Comparison of ENCODE assay signal across 22 mouse cellular contexts in the genomic region with DNA sequence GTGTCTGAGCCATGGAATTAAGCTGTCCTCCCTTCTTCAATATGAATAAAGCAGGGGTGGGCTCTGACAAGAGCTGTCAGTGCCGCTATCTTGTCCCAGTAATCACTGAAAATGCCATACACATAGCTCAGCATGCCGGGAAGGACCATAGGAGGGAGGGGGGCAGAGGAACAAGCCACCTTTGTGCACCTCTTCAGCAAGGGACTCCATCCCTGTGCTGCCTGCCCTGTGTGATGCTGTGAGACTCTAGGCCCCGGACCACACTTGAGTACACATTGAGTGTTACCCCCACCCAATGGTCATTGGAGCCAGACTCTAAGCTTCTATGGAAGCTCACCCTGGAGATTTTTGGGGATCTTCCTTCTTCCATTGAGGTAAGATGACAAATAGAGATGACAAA. TPM values are rescaled to one million over a fixed set of nuclear protein-coding genes. Genes with fewer than 3 reads are reported as not detected.
A peak's percentile ranks its signal among the peaks of the same experiment; 100 is the strongest.
DNase-seq lines count a peak whose midpoint lies in the region; ATAC-seq lines count a peak whose summit lies in the region.
"Had no signal": no experiment of that assay in that cellular context is flagged by ENCODE, and none has a peak within 500 bp of the region (broad histone marks: within the 10 kb centered on the region; RNA-seq: fewer than 3 reads in every experiment).

No protein-coding gene starts in this region.

- peak; percentile 90 for DNase-seq in heart, adult 11 months
- peak; percentile 41 for DNase-seq in intestine, embryonic 14.5 days (ENCODE audit: low spot score)
- DNase-seq in retina, postnatal 1 day = peak; percentile 24
- DNase-seq in retina, embryonic 14.5 days (ENCODE audit: low spot score) = no peak
- peak; percentile 23 for DNase-seq in limb, embryonic 10.5 days (ENCODE audit: low spot score)
- no peak for DNase-seq in cerebellum, postnatal 4 days (ENCODE audit: low spot score in 2 of 2)
- DNase-seq: adrenal gland, adult 2 months; adrenal gland, adult 8-10 months; adrenal gland, postnatal 10 days; adrenal gland, postnatal 14 days; adrenal gland, postnatal 25 days; adrenal gland, postnatal 36 days; B cell, adult 2 months; cerebellum, adult 11 months; cerebellum, adult 11-12 months had no signal

- ATAC-seq in heart, embryonic 12.5 days (ENCODE audit: insufficient number of reproducible peaks, low FRiP score) = no peak
- no peak for ATAC-seq in intestine, embryonic 14.5 days (replicated peaks; ENCODE audit: low FRiP score, low TSS enrichment, low read depth)
- no peak for ATAC-seq in intestine, embryonic 16.5 days
- ATAC-seq: activated CD4-positive, CD25-positive, alpha-beta regulatory T cell, adult 4 months; CD4-positive, CD25-positive, alpha-beta regulatory T cell, adult 4 months; Patski had no signal

- 0 out of 2 replicates have a peak, but pooled peaks cover 5% of the 10 kb centered on the region for H3K27me3 ChIP-seq in heart, embryonic 12.5 days (replicated peaks)
- no peaks in the 10 kb centered on the region for H3K27me3 ChIP-seq in intestine, embryonic 14.5 days (replicated peaks; ENCODE audit: control insufficient read depth, insufficient read depth, low read length)
- H3K27me3 ChIP-seq in intestine, embryonic 16.5 days (replicated peaks; ENCODE audit: control insufficient read depth, insufficient read depth, low read length) = no peaks in the 10 kb centered on the region
- peaks cover 39% of the 10 kb centered on the region for H3K27me3 ChIP-seq in limb, embryonic 10.5 days (ENCODE audit: low read depth, poor library complexity, severe bottlenecking)
- H3K27me3 ChIP-seq: CH12.LX, Patski had no signal

- H3K36me3 ChIP-seq in heart, embryonic 12.5 days = no peaks in the 10 kb centered on the region
- no peaks in the 10 kb centered on the region for H3K36me3 ChIP-seq in intestine, embryonic 14.5 days (ENCODE audit: control insufficient read depth, insufficient read depth, low read length)
- H3K36me3 ChIP-seq in intestine, embryonic 16.5 days (ENCODE audit: control insufficient read depth, insufficient read depth, low read length) = no peaks in the 10 kb centered on the region
- H3K36me3 ChIP-seq in limb, embryonic 10.5 days = no peaks in the 10 kb centered on the region
- H3K36me3 ChIP-seq: G1E had no signal

- H3K9ac ChIP-seq in heart, embryonic 12.5 days = no peak overlapping the region
- no peak overlapping the region for H3K9ac ChIP-seq in intestine, embryonic 14.5 days (ENCODE audit: low read length)
- H3K9ac ChIP-seq in intestine, embryonic 16.5 days (ENCODE audit: low read depth, low read length) = no peak overlapping the region

- H3K9me3 ChIP-seq in heart, embryonic 12.5 days (replicated peaks) = no peaks in the 10 kb centered on the region
- H3K9me3 ChIP-seq in intestine, embryonic 14.5 days (ENCODE audit: control insufficient read depth, low read length) = no peaks in the 10 kb centered on the region
- no peaks in the 10 kb centered on the region for H3K9me3 ChIP-seq in intestine, embryonic 16.5 days (ENCODE audit: control insufficient read depth, low read length)
- no peaks in the 10 kb centered on the region for H3K9me3 ChIP-seq in limb, embryonic 10.5 days (replicated peaks)

- no peak overlapping the region for H3K27ac ChIP-seq in heart, embryonic 12.5 days (ENCODE audit: poor library complexity, severe bottlenecking)
- H3K27ac ChIP-seq in intestine, embryonic 14.5 days (ENCODE audit: low read depth) = no peak overlapping the region
- no peak overlapping the region for H3K27ac ChIP-seq in intestine, embryonic 16.5 days (ENCODE audit: low read length)
- no peak overlapping the region for H3K27ac ChIP-seq in limb, embryonic 10.5 days

- peaks cover 18% of the 10 kb centered on the region for H3K4me1 ChIP-seq in heart, embryonic 12.5 days (replicated peaks)
- H3K4me1 ChIP-seq in intestine, embryonic 14.5 days (replicated peaks; ENCODE audit: control insufficient read depth, insufficient read depth, low read length) = peaks cover 5% of the 10 kb centered on the region; the same call in 1 of the 2 replicates
- peaks cover 6% of the 10 kb centered on the region; the same call in 1 of the 2 replicates for H3K4me1 ChIP-seq in intestine, embryonic 16.5 days (ENCODE audit: control insufficient read depth, insufficient read depth, low read length)
- H3K4me1 ChIP-seq in limb, embryonic 10.5 days = peaks cover 64% of the 10 kb centered on the region

- no peak overlapping the region for H3K4me3 ChIP-seq in heart, embryonic 12.5 days
- H3K4me3 ChIP-seq in intestine, embryonic 14.5 days (ENCODE audit: low read depth, low read length) = no peak overlapping the region
- no peak overlapping the region for H3K4me3 ChIP-seq in intestine, embryonic 16.5 days (ENCODE audit: low read length)
- H3K4me3 ChIP-seq in limb, embryonic 10.5 days = no peak overlapping the region

- WGBS in heart, embryonic 12.5 days = 74% methylated on average over 3 of the region's 3 CpGs
- WGBS in intestine, embryonic 14.5 days = 94% methylated on average over 3 of the region's 3 CpGs
- 90% methylated on average over 3 of the region's 3 CpGs for WGBS in intestine, embryonic 16.5 days
- 93% methylated on average over 3 of the region's 3 CpGs for WGBS in limb, embryonic 10.5 days

- no peak overlapping the region for H3K4me2 ChIP-seq in heart, embryonic 12.5 days
- no peak overlapping the region for H3K4me2 ChIP-seq in intestine, embryonic 14.5 days (ENCODE audit: low read length)
- no peak overlapping the region for H3K4me2 ChIP-seq in intestine, embryonic 16.5 days (ENCODE audit: low read depth, low read length)

RNA-seq across cellular contexts. Expression of gene Rpusd4, which starts 18.7 kb away (rescaled TPM):
- 22.1 and 24.4 TPM in 2 replicates for polyA plus RNA-seq in heart, embryonic 12.5 days (2016; fragmentation: Nextera tagmentation; extraction: Ambion mirVana)
- 29.1 and 37.1 TPM in 2 replicates for polyA plus RNA-seq in intestine, embryonic 14.5 days (2014; fragmentation: Nextera tagmentation; extraction: Ambion mirVana)
- polyA plus RNA-seq in intestine, embryonic 16.5 days (2015; fragmentation: Nextera tagmentation; extraction: Ambion mirVana) = 30.8 and 36.2 TPM in 2 replicates
- polyA plus RNA-seq in limb, embryonic 10.5 days (2016; fragmentation: Nextera tagmentation; extraction: Ambion mirVana) = 35.6 and 36.8 TPM in 2 replicates

RNA-seq across cellular contexts. Expression of gene Fam118b, which starts 18.7 kb away (rescaled TPM):
- polyA plus RNA-seq in heart, embryonic 12.5 days (2016; fragmentation: Nextera tagmentation; extraction: Ambion mirVana) = 26.6 and 28.5 TPM in 2 replicates
- 43.1 and 43.2 TPM in 2 replicates for polyA plus RNA-seq in intestine, embryonic 14.5 days (2014; fragmentation: Nextera tagmentation; extraction: Ambion mirVana)
- polyA plus RNA-seq in intestine, embryonic 16.5 days (2015; fragmentation: Nextera tagmentation; extraction: Ambion mirVana) = 58.2 and 58.9 TPM in 2 replicates
- polyA plus RNA-seq in limb, embryonic 10.5 days (2016; fragmentation: Nextera tagmentation; extraction: Ambion mirVana) = 62.6 and 66.7 TPM in 2 replicates

Comparison
In these comparisons a context has a peak if more than half of its experiments do, and no peak if none do; other contexts are left out.
1. DNase-seq: peak in heart, adult 11 months (single experiment), intestine, embryonic 14.5 days (single experiment), retina, postnatal 1 day (single experiment) and limb, embryonic 10.5 days (single experiment); none in retina, embryonic 14.5 days (single experiment) and cerebellum, postnatal 4 days (0 of 2).